Mouse (Mus musculus) liver, adult 2 months (tissue): ENCODE measurements around the gene Cdk1.

Experiments used
- CTCF ChIP-seq: fragments of 200-500 bp; IDR thresholded peaks from 2 replicates; pipeline ENCODE4 v1.5.1; 2011; ENCODE audit warnings: low read depth, low read length, control low read depth
- POLR2A ChIP-seq: fragments of 200-500 bp; IDR thresholded peaks from 2 replicates; pipeline ENCODE4 v1.6.1; 2011; ENCODE audit warnings: low read length, control low read depth; ENCODE audit not compliant: insufficient read depth; ENCODE audit errors: extremely low read depth

DNA sequence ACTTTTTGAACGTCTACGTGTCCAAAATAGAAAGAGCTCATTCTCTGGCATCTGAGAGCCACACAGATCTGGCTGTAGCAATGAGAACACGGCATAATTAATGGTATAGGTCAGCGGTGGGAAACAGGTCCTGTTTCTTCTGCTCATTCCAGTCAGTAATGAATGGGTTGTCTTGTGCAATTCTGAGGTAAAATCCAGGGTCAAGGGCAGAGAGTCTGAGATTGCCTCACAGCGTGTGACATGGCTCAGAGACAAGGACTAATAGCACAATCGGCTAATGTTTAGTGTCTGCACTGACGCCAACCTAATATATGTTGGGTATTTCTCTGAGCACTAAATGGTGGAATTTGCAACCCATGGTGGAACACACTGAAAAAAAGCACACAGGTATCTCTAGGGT, 52.8 kb downstream of the Cdk1 start:
- TF ChIP-seq CTCF (no peak), POLR2A (no peak)
